Mouse (Mus musculus): ENCODE data around the gene Srp54b. TPM values are rescaled to one million over a fixed set of nuclear protein-coding genes. Genes with fewer than 3 reads are reported as not detected.
"Not testable (repeated sequence)": the region's sequence is repeated elsewhere in the genome, so short reads cannot be mapped to it uniquely, and the experiment has no call there.

The Srp54b gene
- total RNA-seq (2021): 10 to 100 TPM; 51.4 to 58.8 TPM
- long read RNA-seq, experiment 1, transcript Srp54b-201 (16 exons, 3,646 nt): major isoform, 51 of 53 reads
- long read RNA-seq, experiment 1, partial matches to known transcripts: 2 of 53 reads
- long read RNA-seq, experiment 1, other reads (novel, unspliced or antisense): 0 of 53 reads
- long read RNA-seq, experiment 2, transcript Srp54b-201 (16 exons, 3,646 nt): major isoform, 81 of 86 reads
- long read RNA-seq, experiment 2, partial matches to known transcripts: 0 of 86 reads
- long read RNA-seq, experiment 2, other reads (novel, unspliced or antisense): 5 of 86 reads

GRCm38 (mm10) chr12:55154559-55155448 is at the start of gene Srp54b:
Gene Srp54b (plus strand): TSS chr12:55155104.
- H3K4me3 ChIP-seq: peak within 1 kb of the TSS; percentile 41; the same call in 1 of the 2 replicates
- not testable (repeated sequence) for H3K27ac ChIP-seq; DNase-seq (ENCODE audit: low spot score in 2 of 2)

GRCm38 (mm10) chr12:55112616-55113015 is 42.3 kb upstream of the Srp54b start:
- H3K4me3 ChIP-seq; DNase-seq (ENCODE audit: low spot score in 2 of 2); H3K27ac ChIP-seq: not testable (repeated sequence)

- DNase-seq (ENCODE audit: low spot score in 2 of 2); H3K27ac ChIP-seq; H3K4me3 ChIP-seq: not testable (repeated sequence)
These were observed 30.7 kb upstream of the Srp54b start, which contains the start of gene Fam177a for GRCm38 (mm10) chr12:55124242-55124641. Gene Fam177a (plus strand): TSS chr12:55124469.

GRCm38 (mm10) chr12:55124731-55125130 is 30.2 kb upstream of the Srp54b start:
- not testable (repeated sequence) for H3K4me3 ChIP-seq; H3K27ac ChIP-seq; DNase-seq (ENCODE audit: low spot score in 2 of 2)

- not testable (repeated sequence) for DNase-seq (ENCODE audit: low spot score in 2 of 2)
These were observed 19.4 kb upstream of the Srp54b start for GRCm38 (mm10) chr12:55135540-55135939.

GRCm38 (mm10) chr12:55137859-55138258 is 17.0 kb upstream of the Srp54b start:
- DNase-seq (ENCODE audit: low spot score in 2 of 2); H3K27ac ChIP-seq; H3K4me3 ChIP-seq: not testable (repeated sequence)

More at GRCm38 (mm10) chr12:55135540-55135939, 19.4 kb upstream of the Srp54b start:
- H3K4me3 ChIP-seq, H3K27ac ChIP-seq: not testable (repeated sequence)

GRCm38 (mm10) chr12:55155449-55155783 is 512 bp downstream of the Srp54b start:
- not testable (repeated sequence) for H3K27ac ChIP-seq; DNase-seq (ENCODE audit: low spot score in 2 of 2)
- H3K4me3 ChIP-seq: peak overlapping the region; percentile 41; the same call in 1 of the 2 replicates

- H3K27ac ChIP-seq: not testable (repeated sequence)
These were observed 12.2 kb downstream of the Srp54b start for GRCm38 (mm10) chr12:55167034-55167557.

GRCm38 (mm10) chr12:55187686-55188085 is 32.8 kb downstream of the Srp54b start:
- not testable (repeated sequence) for H3K4me3 ChIP-seq; H3K27ac ChIP-seq; DNase-seq (ENCODE audit: low spot score in 2 of 2)

More at GRCm38 (mm10) chr12:55167034-55167557, 12.2 kb downstream of the Srp54b start:
- not testable (repeated sequence) for DNase-seq (ENCODE audit: low spot score in 2 of 2); H3K4me3 ChIP-seq

- DNase-seq (ENCODE audit: low spot score in 2 of 2); H3K27ac ChIP-seq; H3K4me3 ChIP-seq: not testable (repeated sequence)
These were observed 34.2 kb downstream of the Srp54b start for GRCm38 (mm10) chr12:55189127-55189526.

- H3K27ac ChIP-seq; DNase-seq (ENCODE audit: low spot score in 2 of 2); H3K4me3 ChIP-seq: not testable (repeated sequence)
These were observed 44.4 kb downstream of the Srp54b start, which contains the start of gene 1700047I17Rik2 for GRCm38 (mm10) chr12:55199306-55199705. Gene 1700047I17Rik2 (plus strand): TSS chr12:55199592.

GRCm38 (mm10) chr12:55199799-55200198 is 44.9 kb downstream of the Srp54b start:
- not testable (repeated sequence) for H3K27ac ChIP-seq; H3K4me3 ChIP-seq; DNase-seq (ENCODE audit: low spot score in 2 of 2)

- H3K27ac ChIP-seq; H3K4me3 ChIP-seq; DNase-seq (ENCODE audit: low spot score in 2 of 2): not testable (repeated sequence)
These were observed 58.0 kb downstream of the Srp54b start for GRCm38 (mm10) chr12:55212944-55213343.

- peak within 1 kb of the TSS; percentile 47; the same call in 1 of the 2 replicates for H3K4me3 ChIP-seq
- not testable (repeated sequence) for DNase-seq (ENCODE audit: low spot score in 2 of 2); H3K27ac ChIP-seq
These were observed 75.0 kb downstream of the Srp54b start, which contains the start of gene Srp54c for GRCm38 (mm10) chr12:55229626-55230519. Gene Srp54c (plus strand): TSS chr12:55230168.

GRCm38 (mm10) chr12:55230520-55230861 is 75.6 kb downstream of the Srp54b start:
- DNase-seq (ENCODE audit: low spot score in 2 of 2): not testable (repeated sequence)
- peak overlapping the region; percentile 47; the same call in 1 of the 2 replicates for H3K4me3 ChIP-seq

More at GRCm38 (mm10) chr12:55230520-55230861, 75.6 kb downstream of the Srp54b start:
- not testable (repeated sequence) for H3K27ac ChIP-seq
